Mouse (Mus musculus): ENCODE measurements around the gene Etfb. TPM values are rescaled to one million over a fixed set of nuclear protein-coding genes. Genes with fewer than 3 reads are reported as not detected.
A peak's percentile ranks its signal among the peaks of the same experiment; 100 is the strongest.
"Not testable (repeated sequence)": the region's sequence is repeated elsewhere in the genome, so short reads cannot be mapped to it uniquely, and the experiment has no call there.

Gene Etfb
- 373 and 390 TPM in 2 replicates for total RNA-seq (2021)
- long read RNA-seq, transcript Etfb-201 (6 exons, 893 nt) = major isoform, 576 of 665 reads
- long read RNA-seq, transcript Etfb-205 (5 exons, 551 nt) = minor isoform, 5 of 665 reads
- long read RNA-seq, partial matches to known transcripts = 77 of 665 reads
- long read RNA-seq, other reads (novel, unspliced or antisense) = 7 of 665 reads

GRCm38 (mm10) chr7:43443917-43444293 is at the start of gene Etfb, which contains the start of gene Gm45233:
Gene Etfb, plus strand, starts transcription at chr7:43444083.
Gene Gm45233, plus strand, starts transcription at chr7:43444128.
- DNase-seq = peak; percentile 93

- no peak for DNase-seq
Observed at GRCm38 (mm10) chr7:43399501-43399900, 44.4 kb upstream of the Etfb start.

GRCm38 (mm10) chr7:43402718-43403117 is 41.2 kb upstream of the Etfb start:
- DNase-seq = no peak

- no peak for DNase-seq
Observed at GRCm38 (mm10) chr7:43407573-43407972, 36.3 kb upstream of the Etfb start.

GRCm38 (mm10) chr7:43408131-43408553 is 35.7 kb upstream of the Etfb start, which contains the start of gene Siglecg:
Gene Siglecg, plus strand, starts transcription at chr7:43408204.
- DNase-seq = no peak

GRCm38 (mm10) chr7:43409084-43409483 is 34.8 kb upstream of the Etfb start:
- no peak for DNase-seq

GRCm38 (mm10) chr7:43411724-43412123 is 32.2 kb upstream of the Etfb start:
- not testable (repeated sequence) for DNase-seq

- DNase-seq = no peak
Observed at GRCm38 (mm10) chr7:43417298-43417697, 26.6 kb upstream of the Etfb start.

- DNase-seq = peak; percentile 88
Observed at GRCm38 (mm10) chr7:43422995-43423617, 20.8 kb upstream of the Etfb start.

GRCm38 (mm10) chr7:43423991-43424625 is 19.8 kb upstream of the Etfb start:
- DNase-seq = no peak

GRCm38 (mm10) chr7:43427406-43427805 is 16.5 kb upstream of the Etfb start, which contains the start of gene Lim2:
Gene Lim2, plus strand, starts transcription at chr7:43427670.
- no peak for DNase-seq

- no peak for DNase-seq
Observed at GRCm38 (mm10) chr7:43429500-43429899, 14.4 kb upstream of the Etfb start.

GRCm38 (mm10) chr7:43432891-43433290 is 11.0 kb upstream of the Etfb start:
- DNase-seq = no peak

- DNase-seq = no peak
Observed at GRCm38 (mm10) chr7:43434676-43435075, 9.2 kb upstream of the Etfb start.

- DNase-seq = no peak
Observed at GRCm38 (mm10) chr7:43436341-43437255, 7.3 kb upstream of the Etfb start, which contains the start of gene Nkg7. Gene Nkg7, plus strand, starts transcription at chr7:43437073.

GRCm38 (mm10) chr7:43438611-43439010 is 5.3 kb upstream of the Etfb start:
- no peak for DNase-seq

- DNase-seq = no peak
Observed at GRCm38 (mm10) chr7:43440482-43440881, 3.4 kb upstream of the Etfb start, which contains the start of gene Cldnd2. Gene Cldnd2, plus strand, starts transcription at chr7:43440782.

- no peak for DNase-seq
Observed at GRCm38 (mm10) chr7:43441071-43441470, 2.8 kb upstream of the Etfb start.

GRCm38 (mm10) chr7:43442684-43443083 is 1.2 kb upstream of the Etfb start:
- DNase-seq = no peak

GRCm38 (mm10) chr7:43443126-43443916 is 562 bp upstream of the Etfb start:
- DNase-seq = peak; percentile 83

GRCm38 (mm10) chr7:43447801-43448200 is 3.9 kb downstream of the Etfb start:
- no peak for DNase-seq

Data from adrenal gland, postnatal 25 days (tissue).